24 mouse cellular contexts compared by ENCODE assay signal in genomic region chr13:98591406-98591805, GRCm38 (mm10). TPM values are rescaled to one million over a fixed set of nuclear protein-coding genes. Genes with fewer than 3 reads are reported as not detected.
DNase-seq lines count a peak whose midpoint lies in the region; ATAC-seq lines count a peak whose summit lies in the region.
"Had no signal": no experiment of that assay in that cellular context is flagged by ENCODE, and none has a peak within 500 bp of the region (broad histone marks: within the 10 kb centered on the region; RNA-seq: fewer than 3 reads in every experiment).

No protein-coding gene starts in this region.

- peak overlapping the region; percentile 57 for H3K27ac ChIP-seq in embryonic facial prominence, embryonic 12.5 days
- H3K27ac ChIP-seq in midbrain, embryonic 10.5 days (replicated peaks) = no peak overlapping the region
- H3K27ac ChIP-seq: forebrain, embryonic 12.5 days; hindbrain, postnatal 0 days; limb, embryonic 15.5 days; midbrain, embryonic 12.5 days had no signal

- no peak overlapping the region for H3K4me3 ChIP-seq in embryonic facial prominence, embryonic 12.5 days
- no peak overlapping the region for H3K4me3 ChIP-seq in midbrain, embryonic 10.5 days
- H3K4me3 ChIP-seq: forebrain, embryonic 12.5 days; heart, embryonic 12.5 days; limb, embryonic 15.5 days; midbrain, embryonic 12.5 days had no signal

- H3K9ac ChIP-seq in embryonic facial prominence, embryonic 12.5 days = no peak overlapping the region
- H3K9ac ChIP-seq: forebrain, embryonic 12.5 days; heart, embryonic 12.5 days; limb, embryonic 15.5 days; lung, embryonic 14.5 days; midbrain, embryonic 12.5 days had no signal

- no peaks in the 10 kb centered on the region for H3K9me3 ChIP-seq in embryonic facial prominence, embryonic 12.5 days
- no peaks in the 10 kb centered on the region for H3K9me3 ChIP-seq in midbrain, embryonic 10.5 days (replicated peaks)
- H3K9me3 ChIP-seq: forebrain, embryonic 12.5 days; heart, embryonic 12.5 days; limb, embryonic 15.5 days; midbrain, embryonic 12.5 days had no signal

- peaks cover 10% of the 10 kb centered on the region; the same call in 1 of the 2 replicates for H3K27me3 ChIP-seq in embryonic facial prominence, embryonic 12.5 days
- peaks cover 76% of the 10 kb centered on the region for H3K27me3 ChIP-seq in midbrain, embryonic 10.5 days (ENCODE audit: low read depth, poor library complexity, severe bottlenecking)

- WGBS in embryonic facial prominence, embryonic 12.5 days = 45% methylated on average over 6 of the region's 6 CpGs
- 65% methylated on average over 6 of the region's 6 CpGs for WGBS in midbrain, embryonic 10.5 days

- DNase-seq in NIH3T3 (ENCODE audit: low read depth) = peak; percentile 37
- DNase-seq in kidney, adult 18-20 months = peak; percentile 19
- DNase-seq in kidney, postnatal 14 days = peak; percentile 44
- no peak for DNase-seq in cerebellum, adult 9-10 months
- DNase-seq in midbrain, embryonic 10.5 days (ENCODE audit: low spot score) = no peak
- DNase-seq: adrenal gland, postnatal 14 days; B cell, adult 2 months; cerebellum, adult 2 months; heart, postnatal 36 days; lung, embryonic 14.5 days; lung, postnatal 4 days; right cerebral cortex, postnatal 4 days had no signal

- H3K4me1 ChIP-seq in embryonic facial prominence, embryonic 12.5 days = peaks cover 35% of the 10 kb centered on the region
- peaks cover 55% of the 10 kb centered on the region for H3K4me1 ChIP-seq in midbrain, embryonic 10.5 days

- H3K36me3 ChIP-seq in embryonic facial prominence, embryonic 12.5 days = no peaks in the 10 kb centered on the region
- no peaks in the 10 kb centered on the region for H3K36me3 ChIP-seq in midbrain, embryonic 10.5 days
- H3K36me3 ChIP-seq: forebrain, embryonic 12.5 days; heart, embryonic 12.5 days; limb, embryonic 15.5 days; midbrain, embryonic 12.5 days had no signal

- ATAC-seq in embryonic facial prominence, embryonic 12.5 days (ENCODE audit: insufficient number of reproducible peaks, insufficient read depth, low FRiP score, low TSS enrichment) = no peak
- ATAC-seq in granulocyte monocyte progenitor cell, adult 5-6 weeks (replicated peaks; ENCODE audit: poor library complexity, severe bottlenecking) = no peak
- ATAC-seq: activated CD4-positive, CD25-positive, alpha-beta regulatory T cell, adult 4 months; hindbrain, postnatal 0 days had no signal

- H3K4me2 ChIP-seq in embryonic facial prominence, embryonic 12.5 days (replicated peaks) = no peak overlapping the region
- H3K4me2 ChIP-seq: forebrain, embryonic 12.5 days; heart, embryonic 12.5 days; limb, embryonic 15.5 days; lung, embryonic 14.5 days; midbrain, embryonic 12.5 days had no signal

RNA-seq across cellular contexts. Expression of gene Tmem174, which starts 45.8 kb away (rescaled TPM):
- polyA plus RNA-seq in embryonic facial prominence, embryonic 12.5 days (2016; fragmentation: Nextera tagmentation; extraction: Ambion mirVana) = not detected in 2 replicates
- 0.05 TPM in 1 of 2 replicates, not detected in the other for polyA plus RNA-seq in midbrain, embryonic 10.5 days (2016; fragmentation: Nextera tagmentation; extraction: Ambion mirVana)
- total RNA-seq in granulocyte monocyte progenitor cell, adult 5-6 weeks (2014; fragmentation: Nextera tagmentation) = not detected in 2 replicates
- total RNA-seq in granulocyte monocyte progenitor cell, adult 5-6 weeks (2017) = not detected in 2 replicates
- total RNA-seq: adrenal gland, postnatal 14 days; gastrocnemius, adult 18-20 months; heart, postnatal 36 days; hindbrain, postnatal 0 days; left cerebral cortex, postnatal 10 days had no signal
- polyA plus RNA-seq: activated CD4-positive, CD25-positive, alpha-beta regulatory T cell, adult 4 months; forebrain, embryonic 12.5 days; gonadal fat pad, adult 2 months; heart, embryonic 12.5 days; limb, embryonic 15.5 days; midbrain, embryonic 12.5 days; neural tube, embryonic 14.5 days had no signal

Comparison
In these comparisons a context has a peak if more than half of its experiments do, and no peak if none do; other contexts are left out.
1. DNase-seq: peak in NIH3T3 (single experiment), kidney, adult 18-20 months (single experiment) and kidney, postnatal 14 days (single experiment); none in cerebellum, adult 9-10 months (single experiment) and midbrain, embryonic 10.5 days (single experiment).